Mouse (Mus musculus) embryo, embryonic 11.5 days (tissue): ENCODE measurements around the gene Nrde2.
A peak's percentile ranks its signal among the peaks of the same experiment; 100 is the strongest.

Experiments
- DNase-seq: peaks from one replicate; pipeline ENCODE4 v3.0.0-alpha.2; 2012; ENCODE audit warnings: low read depth, low spot score

Gene Nrde2

DNA sequence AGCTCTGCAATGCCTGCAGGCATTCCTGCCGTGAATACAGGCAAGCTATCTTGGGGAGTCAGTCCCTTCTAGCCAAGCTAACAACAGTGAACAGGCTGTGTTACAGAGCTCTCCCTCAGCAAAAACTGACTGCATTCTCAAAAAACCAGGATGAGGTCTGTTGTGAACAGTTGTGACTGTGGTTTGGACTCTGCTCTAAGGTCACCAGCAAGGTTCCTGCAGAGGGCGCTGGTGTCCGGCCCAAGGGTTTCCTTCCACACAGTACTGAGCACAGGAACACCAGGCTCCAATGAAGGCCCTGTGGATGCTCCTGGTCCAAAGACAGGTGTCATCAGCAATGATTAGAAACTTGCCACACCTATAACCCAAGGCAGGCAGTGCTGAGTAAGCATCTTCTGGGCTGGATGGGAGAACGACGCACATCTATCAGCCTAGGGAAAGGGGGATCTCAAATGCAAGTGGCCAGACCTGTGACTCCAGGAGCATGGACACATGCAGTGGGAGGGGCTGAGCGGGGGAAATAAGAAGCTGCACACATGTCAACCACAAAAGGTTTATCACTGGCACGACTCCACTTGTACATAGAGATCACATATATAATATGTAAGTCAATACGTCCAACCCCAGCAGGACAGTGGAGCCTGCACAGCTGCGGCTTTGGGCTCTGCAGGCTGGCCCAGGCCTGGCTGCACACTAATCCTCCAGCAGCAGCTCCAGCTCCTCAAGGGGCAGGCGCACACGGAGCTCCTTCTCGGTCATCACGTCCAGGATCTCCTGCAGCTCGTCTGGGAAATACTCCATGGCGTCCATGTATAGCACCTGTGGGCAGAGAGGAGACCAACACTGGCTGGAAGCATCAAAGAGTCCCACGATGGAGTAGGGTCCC lies 34.3 kb downstream of the Nrde2 start:
- DNase-seq: no peak

GRCm38 (mm10) chr12:100123476-100123875 lies 36.0 kb downstream of the Nrde2 start:
- no peak for DNase-seq

GRCm38 (mm10) chr12:100122921-100123381 lies 36.5 kb downstream of the Nrde2 start:
- no peak for DNase-seq

DNA sequence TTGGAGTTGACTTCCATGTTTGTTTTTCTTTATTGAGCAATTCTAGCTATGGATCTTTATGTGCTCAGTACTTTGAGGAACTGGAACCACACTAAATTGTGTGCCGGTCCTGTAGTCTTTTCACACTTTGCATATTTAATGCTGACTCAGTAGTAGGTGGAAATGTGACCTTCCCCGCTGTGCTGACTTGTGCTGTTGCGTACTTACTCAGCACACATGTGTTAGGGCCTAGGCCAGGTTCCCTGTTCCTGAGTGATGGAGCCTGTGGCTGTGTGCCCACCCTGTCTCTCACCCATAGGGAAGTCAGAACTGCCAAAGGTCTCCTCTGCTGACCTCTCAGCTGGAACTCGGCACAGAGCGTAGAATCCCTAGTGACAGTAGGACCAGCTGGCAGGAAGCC lies 43.5 kb downstream of the Nrde2 start:
- DNase-seq: no peak

DNA sequence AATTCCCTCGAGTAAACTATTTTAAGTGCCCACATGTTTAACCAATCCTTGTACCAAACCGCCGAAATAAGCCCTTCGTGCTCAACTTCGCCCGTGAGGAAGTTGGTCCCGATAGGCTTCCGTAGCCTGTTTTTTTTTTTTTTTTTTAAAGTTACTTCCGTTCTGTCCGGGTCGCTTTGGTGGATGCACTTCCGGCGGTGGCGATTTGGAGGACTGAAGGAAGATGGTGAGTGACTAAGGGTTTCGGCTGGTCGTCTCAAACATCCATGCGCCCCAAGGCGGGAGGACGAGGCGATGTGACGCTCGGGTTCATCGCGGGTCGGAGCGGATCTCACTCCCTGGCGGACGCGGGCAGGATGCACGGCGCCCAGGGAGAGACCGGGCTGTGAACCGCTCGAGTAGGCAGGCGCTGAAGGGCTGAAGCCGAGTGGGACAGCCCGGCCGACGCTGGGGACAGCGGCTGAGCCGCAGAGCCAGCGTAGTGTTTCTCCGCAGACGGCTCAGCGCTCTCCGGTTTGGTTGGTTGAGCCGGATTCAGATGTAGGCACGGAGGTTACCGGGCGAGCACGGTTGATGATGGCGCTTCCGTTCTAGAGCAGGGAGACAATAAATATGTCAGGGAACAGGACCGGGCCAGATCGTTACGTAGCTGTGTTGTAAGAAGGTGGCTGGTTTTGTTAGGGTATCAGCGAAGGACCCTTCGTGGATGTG lies 49.3 kb downstream of the Nrde2 start, which contains the start of gene Psmc1:
Gene Psmc1, plus strand, starts transcription at position 169 of the 711 bp plus-strand sequence.
- DNase-seq: peak; percentile 83

DNA sequence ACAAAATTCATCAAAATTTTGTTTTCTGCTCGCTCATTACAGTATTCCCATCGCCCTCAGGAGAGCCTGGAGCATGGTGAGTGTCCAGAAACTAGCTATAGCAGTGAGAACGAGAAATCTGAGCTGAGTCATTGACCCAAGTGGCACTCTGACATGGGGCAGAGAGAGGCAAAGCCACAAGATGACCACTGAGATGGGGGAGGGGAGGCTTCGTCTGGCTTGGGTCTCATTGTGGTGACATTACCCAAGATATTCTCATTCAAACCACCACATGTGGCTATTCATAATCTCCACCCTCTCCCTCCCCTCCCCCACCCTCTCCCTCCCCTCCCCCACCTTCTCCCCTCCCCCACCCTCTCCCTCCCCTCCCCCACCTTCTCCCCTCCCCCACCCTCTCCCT lies 52.0 kb downstream of the Nrde2 start:
- no peak for DNase-seq

- DNase-seq: peak; percentile 64
Observed at GRCm38 (mm10) chr12:100106275-100106895, 53.1 kb downstream of the Nrde2 start.

- no peak for DNase-seq
Observed at GRCm38 (mm10) chr12:100104530-100104929, 54.9 kb downstream of the Nrde2 start.

DNA sequence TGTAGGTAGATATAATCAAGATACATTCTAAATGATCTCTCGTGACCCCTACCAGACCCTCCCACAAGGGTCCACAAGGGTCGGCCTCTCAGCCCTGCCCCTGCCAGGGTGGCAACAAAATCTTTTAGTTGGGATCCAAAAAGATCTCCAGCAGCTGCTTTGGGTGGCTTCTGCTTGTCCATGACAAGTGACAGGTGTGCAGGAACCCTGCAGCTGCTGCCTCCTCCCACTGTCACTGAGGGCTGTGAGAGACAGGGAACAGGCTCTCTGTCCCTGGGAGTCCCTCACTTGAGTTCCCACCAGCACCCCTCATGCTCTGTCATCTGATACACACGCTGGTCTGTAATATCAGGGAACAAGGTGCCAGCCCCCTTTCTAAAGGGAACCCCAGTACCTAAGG lies 57.8 kb downstream of the Nrde2 start:
- no peak for DNase-seq

GRCm38 (mm10) chr12:100100707-100101030 lies 58.8 kb downstream of the Nrde2 start:
- no peak for DNase-seq

DNA sequence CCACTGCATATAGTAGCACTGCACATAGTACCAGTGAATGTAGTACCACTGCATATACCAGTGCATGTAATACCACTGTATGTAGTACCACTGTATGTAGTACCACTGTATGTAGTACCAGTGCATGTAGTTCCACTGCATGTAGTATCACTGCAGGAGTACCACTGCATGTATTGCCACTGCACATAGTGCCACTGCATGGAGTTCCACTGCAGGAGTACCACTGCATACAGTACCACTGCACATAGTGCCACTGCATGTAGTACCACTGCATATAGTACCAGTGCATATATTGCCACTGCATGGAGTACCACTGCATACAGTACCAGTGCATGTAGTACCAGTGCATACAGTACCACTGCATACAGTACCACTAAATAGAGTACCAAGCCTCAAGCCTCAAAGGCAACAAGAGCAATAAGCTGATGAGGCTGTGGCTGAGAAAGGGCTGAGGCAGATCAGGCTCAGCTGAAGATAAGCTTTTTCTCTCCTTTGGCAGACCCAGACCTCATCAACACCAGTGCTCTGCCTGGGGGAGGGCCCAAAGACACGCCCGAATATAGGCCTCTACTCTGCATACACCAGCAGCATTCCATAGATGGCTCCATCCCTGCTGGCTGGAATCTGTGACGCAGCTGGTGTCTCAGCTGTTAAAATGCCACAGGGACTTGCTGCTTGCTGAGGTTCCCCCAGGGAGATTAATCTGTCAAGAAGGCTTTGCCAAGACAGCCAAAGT lies 59.3 kb downstream of the Nrde2 start:
- DNase-seq: no peak

GRCm38 (mm10) chr12:100093046-100093445 lies 66.4 kb downstream of the Nrde2 start:
- no peak for DNase-seq

- DNase-seq: no peak
Observed at GRCm38 (mm10) chr12:100090750-100091149, 68.7 kb downstream of the Nrde2 start.

DNA sequence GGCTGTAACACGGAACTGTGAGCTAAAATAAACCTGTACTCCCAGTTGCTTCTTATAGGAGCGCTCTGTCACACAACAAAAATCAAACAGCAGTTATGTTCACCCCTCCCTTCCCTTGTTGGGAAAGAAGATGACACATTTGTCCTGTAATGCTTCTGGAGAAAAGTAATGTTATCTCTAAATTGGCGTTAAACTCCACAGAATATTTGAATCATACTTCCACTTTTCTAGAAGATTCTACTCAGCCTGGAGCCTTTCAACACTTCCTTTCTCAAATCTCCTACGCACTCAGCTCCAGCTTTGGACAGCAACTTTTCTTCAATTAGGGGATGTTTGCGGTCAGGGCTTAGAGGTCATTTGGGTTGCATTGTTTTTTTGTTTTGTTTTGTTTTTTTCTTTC lies 70.2 kb downstream of the Nrde2 start:
- no peak for DNase-seq

DNA sequence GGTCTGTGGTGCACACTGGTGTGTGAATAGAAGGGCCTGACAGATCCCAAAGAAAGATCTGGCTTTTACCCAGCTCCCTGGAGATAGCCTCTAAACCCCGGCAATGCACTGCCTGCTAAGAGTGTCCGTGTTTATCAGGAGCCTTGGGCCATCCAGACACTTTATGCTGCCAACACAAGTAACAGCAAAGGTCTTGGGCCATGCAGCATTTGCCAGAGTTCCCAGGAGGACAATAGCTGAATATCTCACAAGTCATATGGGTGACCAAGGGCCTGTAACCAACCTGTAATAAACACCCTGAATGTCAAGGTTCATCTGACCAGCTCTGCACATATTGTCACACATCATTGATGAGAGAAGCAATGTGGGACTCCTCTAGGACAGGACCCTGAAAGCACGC lies 71.4 kb downstream of the Nrde2 start:
- DNase-seq: no peak

DNA sequence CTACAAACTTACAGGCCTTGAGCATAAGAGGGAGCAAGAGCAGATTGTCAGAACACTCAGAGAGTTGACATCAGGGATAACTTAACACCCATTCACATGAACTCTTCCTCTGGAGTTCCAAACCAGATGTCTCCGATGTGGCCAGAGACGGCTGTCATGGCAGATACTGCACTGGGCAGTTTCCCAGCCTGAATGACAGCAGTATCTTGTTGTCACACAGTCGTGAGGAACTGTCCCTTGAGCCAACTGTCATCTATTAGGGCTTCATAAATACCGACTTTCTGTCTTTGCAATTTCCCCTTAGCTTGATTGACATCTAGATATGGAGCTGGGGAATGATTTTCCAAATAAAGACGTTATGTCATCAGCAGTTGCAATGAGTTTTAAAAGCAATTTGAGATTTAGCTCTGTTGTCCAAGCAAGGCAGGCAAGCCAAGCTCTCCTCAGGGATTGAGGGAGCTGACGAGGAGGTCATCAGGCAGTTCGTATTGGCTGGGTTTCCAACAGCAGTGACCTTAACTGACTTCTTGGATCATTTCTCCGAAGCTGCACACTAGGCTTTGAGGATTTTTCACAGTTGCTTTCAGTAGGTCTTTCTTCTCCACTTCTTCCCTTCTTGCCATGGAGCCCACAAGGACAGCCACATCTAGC lies 79.7 kb downstream of the Nrde2 start:
- DNase-seq: no peak

DNA sequence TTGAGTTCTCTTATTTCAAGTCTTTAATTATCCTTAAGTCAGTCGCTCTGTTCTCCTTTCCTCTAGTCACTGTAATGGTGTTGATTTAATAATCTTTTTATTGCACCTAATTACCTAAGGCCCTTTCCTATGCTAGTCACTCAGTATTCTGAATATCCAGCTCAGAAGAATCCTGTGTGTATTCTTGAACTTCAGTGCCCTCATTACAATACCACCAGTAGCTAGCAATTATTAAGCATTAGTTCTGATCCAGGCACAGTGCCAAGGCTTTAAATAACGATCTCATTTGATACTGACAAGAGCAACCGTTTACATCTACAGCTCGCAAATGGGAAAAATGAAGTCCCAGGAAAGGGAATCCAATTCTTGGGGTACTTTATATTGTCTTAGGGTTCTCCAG lies 83.7 kb downstream of the Nrde2 start:
- DNase-seq: no peak
